Mouse (Mus musculus): ENCODE data around the gene Mrpl12. TPM values are rescaled to one million over a fixed set of nuclear protein-coding genes. Genes with fewer than 3 reads are reported as not detected.

Gene Mrpl12
- polyA plus RNA-seq, 1 experiment, result 55.7 TPM

DNA sequence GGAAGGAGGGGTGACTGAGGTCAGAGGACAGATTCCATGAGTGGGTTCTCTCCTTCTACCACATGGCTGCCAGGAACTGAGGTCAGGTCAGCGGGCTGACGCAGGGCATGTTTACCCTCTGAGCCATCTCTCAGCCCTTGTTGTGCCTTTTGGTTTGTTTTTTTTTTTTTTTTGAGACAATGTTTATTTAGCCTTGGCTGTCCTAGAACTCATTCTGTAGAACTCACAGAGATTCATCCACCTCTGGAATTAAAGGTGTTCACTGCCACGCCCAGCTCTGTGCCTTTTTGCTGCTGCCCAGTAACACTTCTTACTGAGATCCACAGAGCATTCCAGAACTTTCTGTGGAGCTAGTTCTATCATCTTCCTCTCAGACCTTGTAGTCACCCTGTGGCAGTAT is 21.2 kb downstream of the Mrpl12 start:
- Histone ChIP-seq H3K36me3 (ENCODE audit: control insufficient read depth, insufficient read depth, low read length) (no peaks in the 10 kb centered on the region), H3K4me1 (ENCODE audit: control insufficient read depth, insufficient read depth, insufficient read length) (no peaks in the 10 kb centered on the region), H3K27me3 (ENCODE audit: control insufficient read depth, insufficient read depth, low read length) (no peaks in the 10 kb centered on the region), H3K4me3 (ENCODE audit: extremely low read depth, insufficient read depth, insufficient read length) (no peak overlapping the region), H3K27ac (ENCODE audit: insufficient read depth, low read length) (no peak overlapping the region)
- TF ChIP-seq CTCF (IDR thresholded peaks at IDR 0.05; ENCODE audit: extremely low read depth, insufficient read depth, insufficient read length, insufficient replicate concordance) (no peak), POLR2A (IDR thresholded peaks at IDR 0.05; ENCODE audit: low read depth, low read length) (no peak)
- 94% methylated on average over 3 of the region's 3 CpGs for WGBS
- DNase-seq (ENCODE audit: low read depth in 1 of 2, low spot score in 2 of 2), result no peak

DNA sequence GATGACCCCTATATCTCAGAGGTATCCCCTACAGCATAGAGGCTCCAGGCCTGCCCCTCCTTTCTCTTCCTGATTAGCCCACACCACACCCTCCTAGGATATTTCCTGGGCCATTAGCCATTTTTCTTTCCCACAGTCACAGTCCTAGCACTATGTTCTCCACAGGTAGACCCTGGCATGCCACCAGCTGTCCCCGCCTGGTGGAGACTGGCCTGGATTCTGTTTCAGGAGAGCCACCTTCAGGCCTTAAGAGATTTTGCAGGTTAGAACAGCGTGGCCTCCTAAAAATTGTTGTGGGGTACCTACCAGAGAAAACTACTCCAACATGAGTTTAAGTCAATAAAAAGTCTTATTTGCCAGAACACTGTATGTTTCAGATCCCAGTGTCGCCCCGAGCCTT is 22.5 kb downstream of the Mrpl12 start:
- DNase-seq (ENCODE audit: low read depth in 1 of 2, low spot score in 2 of 2), result no peak
- H3K4me3 ChIP-seq (ENCODE audit: extremely low read depth, insufficient read depth, insufficient read length), result no peak overlapping the region
- H3K27ac ChIP-seq (ENCODE audit: insufficient read depth, low read length), result no peak overlapping the region
- no peaks in the 10 kb centered on the region for H3K27me3 ChIP-seq (ENCODE audit: control insufficient read depth, insufficient read depth, low read length)
- TF ChIP-seq CTCF (IDR thresholded peaks at IDR 0.05; ENCODE audit: extremely low read depth, insufficient read depth, insufficient read length, insufficient replicate concordance), result peak; percentile 4; the same call in 1 of the 2 replicates
- no peak for TF ChIP-seq POLR2A (IDR thresholded peaks at IDR 0.05; ENCODE audit: low read depth, low read length)
- no peaks in the 10 kb centered on the region for H3K36me3 ChIP-seq (ENCODE audit: control insufficient read depth, insufficient read depth, low read length)
- H3K4me1 ChIP-seq (ENCODE audit: control insufficient read depth, insufficient read depth, insufficient read length), result peaks cover 4% of the 10 kb centered on the region; the same call in 1 of the 2 replicates
- WGBS, result 62% methylated on average over 4 of the region's 4 CpGs

DNA sequence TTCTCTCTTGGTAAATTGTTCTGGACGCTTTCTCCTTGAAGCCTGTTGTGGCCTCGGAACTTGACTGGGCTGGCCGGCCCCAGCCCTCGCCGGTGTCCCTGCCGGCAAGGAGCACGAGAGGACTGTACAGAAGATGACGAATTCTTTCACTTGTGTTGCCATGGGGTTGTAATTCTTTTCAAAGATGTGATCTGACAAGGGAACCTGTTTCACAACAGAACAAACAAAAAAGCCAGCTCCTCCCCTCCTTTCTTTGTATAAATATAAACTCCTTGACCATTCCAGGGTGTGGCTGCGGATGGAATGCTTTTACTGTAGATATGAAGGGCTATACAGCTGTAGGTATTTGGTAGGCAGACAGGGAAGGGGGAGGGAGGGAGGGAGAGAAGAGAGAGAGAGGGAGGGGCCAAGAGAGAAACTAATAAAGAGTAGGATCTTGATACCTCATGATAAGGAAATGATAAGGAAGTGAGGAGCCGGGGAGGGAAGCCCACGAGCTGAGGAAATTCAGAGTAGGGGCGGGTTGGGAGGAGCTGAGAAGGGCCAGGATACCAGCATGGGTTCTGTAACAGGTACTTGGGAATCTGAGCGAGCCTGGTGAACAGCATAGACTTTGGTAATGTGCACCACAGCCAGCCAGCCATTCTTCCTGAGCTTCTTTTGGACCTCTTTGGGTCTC is 23.3 kb downstream of the Mrpl12 start:
- H3K36me3 ChIP-seq (ENCODE audit: control insufficient read depth, insufficient read depth, low read length), result no peaks in the 10 kb centered on the region
- no peak overlapping the region for H3K27ac ChIP-seq (ENCODE audit: insufficient read depth, low read length)
- 84% methylated on average over 13 of the region's 13 CpGs for WGBS
- no peak overlapping the region for H3K4me3 ChIP-seq (ENCODE audit: extremely low read depth, insufficient read depth, insufficient read length)
- no peak for DNase-seq (ENCODE audit: low read depth in 1 of 2, low spot score in 2 of 2)
- no peaks in the 10 kb centered on the region for H3K27me3 ChIP-seq (ENCODE audit: control insufficient read depth, insufficient read depth, low read length)
- peaks cover 4% of the 10 kb centered on the region; the same call in 1 of the 2 replicates for H3K4me1 ChIP-seq (ENCODE audit: control insufficient read depth, insufficient read depth, insufficient read length)
- TF ChIP-seq POLR2A (IDR thresholded peaks at IDR 0.05; ENCODE audit: low read depth, low read length), result no peak
- TF ChIP-seq CTCF (IDR thresholded peaks at IDR 0.05; ENCODE audit: extremely low read depth, insufficient read depth, insufficient read length, insufficient replicate concordance), result no peak

DNA sequence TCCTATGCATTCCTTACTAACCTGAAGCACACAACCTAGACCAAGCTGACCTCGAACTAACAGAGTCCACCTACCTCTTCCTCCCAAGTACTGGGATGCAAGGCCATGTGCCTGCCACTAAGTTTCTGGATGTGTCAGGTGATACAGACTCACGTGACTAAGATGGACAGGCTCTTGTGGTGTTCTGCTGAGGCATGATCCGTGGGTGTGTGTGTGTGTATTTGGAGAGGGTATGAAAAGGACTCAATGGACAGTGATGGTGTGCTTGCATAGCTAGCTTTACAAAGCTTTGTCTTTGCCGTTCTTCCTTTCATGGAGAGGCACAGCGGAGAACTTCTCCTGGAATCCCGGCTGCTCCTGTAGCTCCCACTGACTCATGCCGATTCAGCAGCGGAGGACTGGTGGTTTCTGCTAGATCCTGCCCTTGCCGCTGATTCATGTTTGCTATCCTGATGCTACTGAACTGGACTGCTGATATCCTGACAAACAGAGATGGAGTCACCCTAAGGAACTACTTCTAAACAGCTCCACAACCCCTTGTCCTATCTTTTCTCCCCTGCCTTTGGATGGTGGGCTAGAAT is 24.0 kb downstream of the Mrpl12 start:
- no peaks in the 10 kb centered on the region for H3K27me3 ChIP-seq (ENCODE audit: control insufficient read depth, insufficient read depth, low read length)
- WGBS, result 86% methylated on average over 9 of the region's 9 CpGs
- H3K36me3 ChIP-seq (ENCODE audit: control insufficient read depth, insufficient read depth, low read length), result no peaks in the 10 kb centered on the region
- no peak overlapping the region for H3K27ac ChIP-seq (ENCODE audit: insufficient read depth, low read length)
- no peak for TF ChIP-seq POLR2A (IDR thresholded peaks at IDR 0.05; ENCODE audit: low read depth, low read length)
- TF ChIP-seq CTCF (IDR thresholded peaks at IDR 0.05; ENCODE audit: extremely low read depth, insufficient read depth, insufficient read length, insufficient replicate concordance), result no peak
- H3K4me3 ChIP-seq (ENCODE audit: extremely low read depth, insufficient read depth, insufficient read length), result no peak overlapping the region
- DNase-seq (ENCODE audit: low read depth in 1 of 2, low spot score in 2 of 2), result no peak
- peaks cover 4% of the 10 kb centered on the region; the same call in 1 of the 2 replicates for H3K4me1 ChIP-seq (ENCODE audit: control insufficient read depth, insufficient read depth, insufficient read length)

DNA sequence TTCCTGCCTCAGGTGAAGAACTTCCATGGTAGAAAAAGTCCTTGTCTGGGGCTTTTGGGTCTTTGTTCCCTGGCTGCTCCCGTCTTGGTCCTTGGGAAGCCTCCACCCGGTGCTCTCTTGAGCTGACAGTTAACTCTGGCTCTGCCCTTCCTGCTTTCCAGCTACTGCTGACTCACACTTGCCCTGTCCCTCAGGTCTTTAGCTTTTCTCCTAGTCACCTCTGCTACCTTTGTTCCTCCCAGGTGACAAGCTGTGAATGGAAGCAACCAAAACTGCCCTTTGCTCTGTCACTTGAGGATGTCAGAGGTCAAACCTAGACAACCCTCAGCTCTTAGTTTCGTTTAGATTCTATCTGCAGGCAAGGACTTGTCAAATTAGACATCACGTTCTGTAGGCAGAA is 25.5 kb downstream of the Mrpl12 start:
- no peak for DNase-seq (ENCODE audit: low read depth in 1 of 2, low spot score in 2 of 2)
- 30% methylated on average over 4 of the region's 4 CpGs for WGBS
- Histone ChIP-seq H3K4me1 (ENCODE audit: control insufficient read depth, insufficient read depth, insufficient read length) (peaks cover 4% of the 10 kb centered on the region; the same call in 1 of the 2 replicates), H3K36me3 (ENCODE audit: control insufficient read depth, insufficient read depth, low read length) (no peaks in the 10 kb centered on the region), H3K4me3 (ENCODE audit: extremely low read depth, insufficient read depth, insufficient read length) (no peak overlapping the region), H3K27me3 (ENCODE audit: control insufficient read depth, insufficient read depth, low read length) (no peaks in the 10 kb centered on the region), H3K27ac (ENCODE audit: insufficient read depth, low read length) (no peak overlapping the region)
- TF ChIP-seq POLR2A (IDR thresholded peaks at IDR 0.05; ENCODE audit: low read depth, low read length), result no peak
- no peak for TF ChIP-seq CTCF (IDR thresholded peaks at IDR 0.05; ENCODE audit: extremely low read depth, insufficient read depth, insufficient read length, insufficient replicate concordance)

DNA sequence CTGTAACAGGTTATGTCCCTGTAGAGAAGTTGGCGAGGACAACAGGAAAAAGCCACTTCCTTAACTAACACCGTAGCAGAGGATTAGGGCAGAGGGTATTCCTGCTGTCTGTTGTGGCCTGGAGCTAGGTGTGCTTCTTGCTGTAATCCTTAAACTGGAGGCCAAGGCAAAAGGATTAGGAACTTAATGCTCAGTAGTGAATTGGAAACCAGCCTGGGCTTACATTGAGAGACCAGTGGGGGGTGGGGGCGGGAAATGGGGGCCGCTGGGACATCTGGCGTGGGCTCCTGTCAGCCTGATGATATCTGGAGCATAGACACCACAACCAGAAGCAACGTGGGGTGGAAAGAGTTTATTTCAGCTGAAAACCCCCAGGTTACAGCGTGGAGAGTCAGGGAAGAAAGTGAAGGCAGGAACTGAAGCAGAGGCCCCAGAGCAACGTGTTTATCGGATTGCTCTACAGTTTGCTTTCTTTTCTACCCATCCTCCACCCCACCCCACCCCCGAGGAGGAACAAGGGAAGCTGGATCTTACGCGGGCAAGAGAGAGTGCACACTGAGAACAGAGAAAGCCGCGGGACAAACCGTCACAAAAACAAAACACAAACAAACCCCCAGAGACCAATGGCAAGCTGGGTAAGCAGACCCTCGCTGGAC is 26.1 kb downstream of the Mrpl12 start:
- no peaks in the 10 kb centered on the region for H3K36me3 ChIP-seq (ENCODE audit: control insufficient read depth, insufficient read depth, low read length)
- H3K27ac ChIP-seq (ENCODE audit: insufficient read depth, low read length), result no peak overlapping the region; the same call in 1 of the 2 replicates
- no peak for DNase-seq (ENCODE audit: low read depth in 1 of 2, low spot score in 2 of 2)
- peaks cover 4% of the 10 kb centered on the region; the same call in 1 of the 2 replicates for H3K4me1 ChIP-seq (ENCODE audit: control insufficient read depth, insufficient read depth, insufficient read length)
- no peak for TF ChIP-seq CTCF (IDR thresholded peaks at IDR 0.05; ENCODE audit: extremely low read depth, insufficient read depth, insufficient read length, insufficient replicate concordance)
- TF ChIP-seq POLR2A (IDR thresholded peaks at IDR 0.05; ENCODE audit: low read depth, low read length), result no peak
- H3K27me3 ChIP-seq (ENCODE audit: control insufficient read depth, insufficient read depth, low read length), result no peaks in the 10 kb centered on the region
- H3K4me3 ChIP-seq (ENCODE audit: extremely low read depth, insufficient read depth, insufficient read length), result peak overlapping the region; percentile 50
- WGBS, result 4% methylated on average over 16 of the region's 16 CpGs
